Mouse (Mus musculus) forebrain, embryonic 11.5 days (tissue): Measurements from ENCODE around the gene Stard13. TPM values are rescaled to one million over a fixed set of nuclear protein-coding genes. Genes with fewer than 3 reads are reported as not detected.
A peak's percentile ranks its signal among the peaks of the same experiment; 100 is the strongest.

ENCODE experiments used
- ATAC-seq: fragments of 200-750 bp; cut with Nextera tagmentation; replicated peaks from 2 replicates; pipeline ENCODE4 v1.8.0; 2017; ENCODE audit warnings: moderate TSS enrichment; ENCODE audit not compliant: low FRiP score
- DNase-seq: peaks from one replicate; pipeline ENCODE4 v3.0.0-alpha.2; 2017; ENCODE audit warnings: low spot score
- H3K27ac ChIP-seq: fragments of 300-500 bp; sonication (generic); 2 replicates; pipeline ENCODE4 v1.5.1; 2014; ENCODE audit warnings: low read depth, low read length
- H3K27me3 ChIP-seq: fragments of 300-500 bp; sonication (generic); 2 replicates; pipeline ENCODE4 v1.6.1; 2014; ENCODE audit warnings: mild to moderate bottlenecking, low read length, mixed read lengths; ENCODE audit not compliant: control insufficient read depth, insufficient read depth
- H3K36me3 ChIP-seq: fragments of 300-500 bp; sonication (generic); 2 replicates; pipeline ENCODE4 v1.6.1; 2014; ENCODE audit warnings: mild to moderate bottlenecking, low read length, moderate library complexity, mixed read lengths; ENCODE audit not compliant: control insufficient read depth, insufficient read depth
- H3K4me1 ChIP-seq: fragments of 300-500 bp; sonication (generic); replicated peaks from 2 replicates; pipeline ENCODE4 v1.6.1; 2014; ENCODE audit warnings: low read length, mixed read lengths; ENCODE audit not compliant: control insufficient read depth, insufficient read depth
- H3K4me2 ChIP-seq: fragments of 300-500 bp; sonication (generic); 2 replicates; pipeline ENCODE4 v1.6.1; 2014; ENCODE audit warnings: low read depth, mild to moderate bottlenecking, low read length, moderate library complexity, mixed read lengths; ENCODE audit not compliant: severe bottlenecking
- H3K4me3 ChIP-seq: fragments of 300-500 bp; sonication (generic); 2 replicates; pipeline ENCODE4 v1.5.1; 2014; ENCODE audit warnings: low read depth, low read length
- H3K9ac ChIP-seq: fragments of 300-500 bp; sonication (generic); 2 replicates; pipeline ENCODE4 v1.6.1; 2014; ENCODE audit warnings: low read length
- H3K9me3 ChIP-seq: fragments of 300-500 bp; sonication (generic); 2 replicates; pipeline ENCODE4 v1.6.1; 2016; ENCODE audit warnings: low read length, mixed read lengths; ENCODE audit not compliant: control insufficient read depth
- WGBS: fragments of 180-500 bp; shearing (Covaris S2); extraction: QIAGEN DNeasy Blood & Tissue Kit; methylation state at CpG from one replicate; pipeline ENCODE4 v1.1.7; 2014; 5-methylcytosine and 5-hydroxymethylcytosine counted together
- polyA plus RNA-seq: library from polyadenylated mRNA; unstranded; fragments of >200 nt; fragmentation: Nextera tagmentation; extraction: Ambion mirVana; gene quantifications from 2 replicates; pipeline ENCODE4 v1.2.1, GENCODE M21; 2014

Gene Stard13
- polyA plus RNA-seq, 1 experiment from 2014 or later = 2.7 TPM

GRCm38 (mm10) chr5:151218689-151219115, 14.9 kb downstream of the Stard13 start:
- H3K4me3 ChIP-seq = no peak overlapping the region
- no peaks in the 10 kb centered on the region for H3K4me1 ChIP-seq
- H3K36me3 ChIP-seq = no peaks in the 10 kb centered on the region
- H3K27ac ChIP-seq = no peak overlapping the region
- H3K4me2 ChIP-seq = no peak overlapping the region
- H3K27me3 ChIP-seq = no peaks in the 10 kb centered on the region
- H3K9ac ChIP-seq = no peak overlapping the region
- ATAC-seq = peak; percentile 87
- DNase-seq = peak; percentile 68
- no peaks in the 10 kb centered on the region for H3K9me3 ChIP-seq
- WGBS = 33% methylated on average over 6 of the region's 6 CpGs

GRCm38 (mm10) chr5:151213097-151213496, 20.5 kb downstream of the Stard13 start:
- ATAC-seq = no peak
- WGBS = 88% methylated on average over 3 of the region's 3 CpGs
- H3K4me1 ChIP-seq = no peaks in the 10 kb centered on the region
- no peak overlapping the region for H3K27ac ChIP-seq
- H3K9ac ChIP-seq = no peak overlapping the region
- no peaks in the 10 kb centered on the region for H3K36me3 ChIP-seq
- no peak overlapping the region for H3K4me3 ChIP-seq
- H3K27me3 ChIP-seq = no peaks in the 10 kb centered on the region
- H3K9me3 ChIP-seq = no peaks in the 10 kb centered on the region
- no peak overlapping the region for H3K4me2 ChIP-seq
- DNase-seq = no peak

GRCm38 (mm10) chr5:151210869-151211268, 22.8 kb downstream of the Stard13 start:
- no peaks in the 10 kb centered on the region for H3K27me3 ChIP-seq
- H3K27ac ChIP-seq = no peak overlapping the region
- H3K4me3 ChIP-seq = no peak overlapping the region
- no peaks in the 10 kb centered on the region for H3K36me3 ChIP-seq
- no peak for ATAC-seq
- 100% methylated on average over 1 of the region's 1 CpGs for WGBS
- no peak for DNase-seq
- H3K4me1 ChIP-seq = no peaks in the 10 kb centered on the region
- H3K9me3 ChIP-seq = no peaks in the 10 kb centered on the region
- H3K4me2 ChIP-seq = no peak overlapping the region
- no peak overlapping the region for H3K9ac ChIP-seq

GRCm38 (mm10) chr5:151210060-151210459, 23.6 kb downstream of the Stard13 start:
- no peak overlapping the region for H3K9ac ChIP-seq
- WGBS = 90% methylated on average over 2 of the region's 2 CpGs
- no peaks in the 10 kb centered on the region for H3K36me3 ChIP-seq
- no peaks in the 10 kb centered on the region for H3K9me3 ChIP-seq
- H3K4me1 ChIP-seq = no peaks in the 10 kb centered on the region
- H3K4me3 ChIP-seq = no peak overlapping the region
- no peak for ATAC-seq
- H3K27ac ChIP-seq = no peak overlapping the region
- no peak for DNase-seq
- H3K27me3 ChIP-seq = no peaks in the 10 kb centered on the region
- H3K4me2 ChIP-seq = no peak overlapping the region

GRCm38 (mm10) chr5:151205017-151205416, 28.6 kb downstream of the Stard13 start:
- Histone ChIP-seq H3K4me2 (no peak overlapping the region), H3K4me1 (no peaks in the 10 kb centered on the region), H3K4me3 (no peak overlapping the region), H3K9me3 (no peaks in the 10 kb centered on the region), H3K36me3 (no peaks in the 10 kb centered on the region), H3K27me3 (no peaks in the 10 kb centered on the region), H3K9ac (no peak overlapping the region), H3K27ac (no peak overlapping the region)
- DNase-seq (no peak), ATAC-seq (no peak)
- 91% methylated on average over 4 of the region's 4 CpGs for WGBS

- no peak overlapping the region for H3K27ac ChIP-seq
- H3K9me3 ChIP-seq = no peaks in the 10 kb centered on the region
- H3K4me2 ChIP-seq = no peak overlapping the region
- H3K9ac ChIP-seq = no peak overlapping the region
- H3K36me3 ChIP-seq = no peaks in the 10 kb centered on the region
- 76% methylated on average over 5 of the region's 5 CpGs for WGBS
- ATAC-seq = no peak
- H3K4me3 ChIP-seq = no peak overlapping the region
- DNase-seq = no peak
- no peaks in the 10 kb centered on the region for H3K27me3 ChIP-seq
- no peaks in the 10 kb centered on the region for H3K4me1 ChIP-seq
Observed at GRCm38 (mm10) chr5:151202925-151203324, 30.7 kb downstream of the Stard13 start.

- no peaks in the 10 kb centered on the region for H3K36me3 ChIP-seq
- ATAC-seq = no peak
- no peak overlapping the region for H3K4me3 ChIP-seq
- H3K27me3 ChIP-seq = no peaks in the 10 kb centered on the region
- no peaks in the 10 kb centered on the region for H3K9me3 ChIP-seq
- no peak overlapping the region for H3K27ac ChIP-seq
- H3K9ac ChIP-seq = no peak overlapping the region
- no peak overlapping the region for H3K4me2 ChIP-seq
- no peak for DNase-seq
- no peaks in the 10 kb centered on the region for H3K4me1 ChIP-seq
- 61% methylated on average over 3 of the region's 3 CpGs for WGBS
Observed at GRCm38 (mm10) chr5:151201220-151201619, 32.4 kb downstream of the Stard13 start.

- WGBS = 83% methylated on average over 3 of the region's 3 CpGs
Observed at GRCm38 (mm10) chr5:151199235-151199634, 34.4 kb downstream of the Stard13 start.

GRCm38 (mm10) chr5:151196603-151197272, 36.9 kb downstream of the Stard13 start:
- Histone ChIP-seq H3K4me1 (no peaks in the 10 kb centered on the region), H3K9ac (no peak overlapping the region), H3K27ac (no peak overlapping the region), H3K9me3 (no peaks in the 10 kb centered on the region), H3K4me2 (no peak overlapping the region), H3K27me3 (no peaks in the 10 kb centered on the region), H3K4me3 (no peak overlapping the region), H3K36me3 (no peaks in the 10 kb centered on the region)
- WGBS = 80% methylated on average over 13 of the region's 13 CpGs
- DNase-seq (no peak), ATAC-seq (no peak)

More at GRCm38 (mm10) chr5:151199235-151199634, 34.4 kb downstream of the Stard13 start:
- H3K4me3 ChIP-seq = no peak overlapping the region
- DNase-seq = no peak
- no peaks in the 10 kb centered on the region for H3K36me3 ChIP-seq
- no peaks in the 10 kb centered on the region for H3K9me3 ChIP-seq
- no peak for ATAC-seq
- H3K27me3 ChIP-seq = no peaks in the 10 kb centered on the region
- H3K4me1 ChIP-seq = no peaks in the 10 kb centered on the region
- no peak overlapping the region for H3K4me2 ChIP-seq
- H3K27ac ChIP-seq = no peak overlapping the region
- H3K9ac ChIP-seq = no peak overlapping the region
